Mouse (Mus musculus) neural tube, embryonic 12.5 days (tissue): ENCODE measurements around the gene Gtf2i. TPM values are rescaled to one million over a fixed set of nuclear protein-coding genes. Genes with fewer than 3 reads are reported as not detected.
A peak's percentile ranks its signal among the peaks of the same experiment; 100 is the strongest.

Experiments
- ATAC-seq: fragments of 200-750 bp; cut with Nextera tagmentation; 2 replicates; pipeline ENCODE4 v1.8.0; 2017; ENCODE audit warnings: low read depth, mild to moderate bottlenecking, moderate TSS enrichment, moderate library complexity; ENCODE audit not compliant: low FRiP score
- H3K27ac ChIP-seq: fragments of 300-500 bp; sonication (generic); 2 replicates; pipeline ENCODE4 v1.5.1; 2016
- H3K27me3 ChIP-seq: fragments of 300-500 bp; sonication (generic); replicated peaks from 2 replicates; pipeline ENCODE4 v1.6.1; 2016; ENCODE audit warnings: mild to moderate bottlenecking
- H3K36me3 ChIP-seq: fragments of 300-500 bp; sonication (generic); 2 replicates; pipeline ENCODE4 v1.6.1; 2016; ENCODE audit warnings: mild to moderate bottlenecking
- H3K4me1 ChIP-seq: fragments of 300-500 bp; sonication (generic); 2 replicates; pipeline ENCODE4 v1.6.1; 2016
- H3K4me2 ChIP-seq: fragments of 300-500 bp; sonication (generic); replicated peaks from 2 replicates; pipeline ENCODE4 v1.6.1; 2016; ENCODE audit warnings: mild to moderate bottlenecking
- H3K4me3 ChIP-seq: fragments of 300-500 bp; sonication (generic); 2 replicates; pipeline ENCODE4 v1.5.1; 2016
- H3K9ac ChIP-seq: fragments of 300-500 bp; sonication (generic); 2 replicates; pipeline ENCODE4 v1.6.1; 2016; ENCODE audit warnings: mild to moderate bottlenecking
- H3K9me3 ChIP-seq: fragments of 300-500 bp; sonication (generic); 2 replicates; pipeline ENCODE4 v1.6.1; 2016; ENCODE audit warnings: mild to moderate bottlenecking
- WGBS: fragments of 180-500 bp; shearing (Covaris S2); methylation state at CpG from one replicate; pipeline ENCODE4 v1.1.7; 2016; 5-methylcytosine and 5-hydroxymethylcytosine counted together
- microRNA-seq: library from miRNA; unstranded; fragments of <30 nt; microRNA quantifications from one replicate; pipeline ENCODE4, GENCODE M21; 2017
- polyA plus RNA-seq: library from polyadenylated mRNA; unstranded; fragments of >200 nt; fragmentation: Nextera tagmentation; extraction: Ambion mirVana; gene quantifications from 2 replicates; pipeline ENCODE4 v1.2.1, GENCODE M21; 2016

Gene Gtf2i
- polyA plus RNA-seq, 1 experiment from 2014 or later: 214 TPM

DNA sequence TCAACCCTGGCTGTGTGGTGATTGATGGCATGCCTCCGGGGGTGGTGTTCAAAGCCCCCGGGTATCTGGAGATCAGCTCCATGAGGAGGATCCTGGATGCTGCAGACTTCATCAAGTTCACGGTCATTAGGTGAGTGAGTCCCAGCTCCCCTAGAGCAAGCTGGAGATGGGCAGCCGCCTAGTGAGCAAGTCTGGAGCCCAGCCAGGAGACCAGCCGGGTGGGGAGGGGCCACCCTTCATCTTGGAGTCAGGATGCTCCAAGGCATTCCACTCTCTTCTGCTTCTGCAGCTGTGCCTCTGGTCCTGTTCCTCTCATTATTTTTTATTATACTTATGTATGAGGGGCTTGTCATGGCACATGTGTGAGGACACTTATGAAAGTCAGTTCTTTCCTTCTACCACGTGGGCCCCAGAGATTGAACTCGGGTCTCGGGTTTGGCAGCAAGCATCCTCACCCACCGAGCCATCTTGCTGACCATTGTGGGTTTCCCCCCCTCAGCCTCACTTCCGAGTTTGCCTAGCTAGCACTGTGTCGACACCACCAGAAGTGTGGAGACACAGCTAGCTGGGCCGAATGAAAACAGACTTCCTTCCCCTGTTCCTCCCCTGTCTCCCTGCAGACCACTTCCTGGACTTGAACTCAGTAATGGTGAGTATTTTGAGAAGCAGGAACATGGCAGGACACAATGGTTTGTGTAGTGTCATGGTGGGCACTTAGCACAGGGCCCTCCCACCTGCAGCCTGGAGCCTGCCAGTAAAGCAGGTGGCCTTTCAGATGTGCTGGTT, 100.3 kb downstream of the Gtf2i start:
- Histone ChIP-seq H3K9ac (no peak overlapping the region), H3K4me1 (peaks cover 7% of the 10 kb centered on the region; the same call in 1 of the 2 replicates), H3K36me3 (peaks cover 23% of the 10 kb centered on the region), H3K4me3 (no peak overlapping the region), H3K9me3 (no peaks in the 10 kb centered on the region), H3K27ac (no peak overlapping the region), H3K27me3 (no peaks in the 10 kb centered on the region), H3K4me2 (no peak overlapping the region)
- 79% methylated on average over 12 of the region's 12 CpGs for WGBS
- no peak for ATAC-seq

GRCm38 (mm10) chr5:134209931-134210554, 104.5 kb downstream of the Gtf2i start:
- H3K9me3 ChIP-seq: no peaks in the 10 kb centered on the region
- no peak for ATAC-seq
- no peaks in the 10 kb centered on the region for H3K4me1 ChIP-seq
- 0 out of 2 replicates have a peak overlapping the region, but pooled peaks have one; percentile 19 for H3K9ac ChIP-seq
- H3K4me2 ChIP-seq: no peak overlapping the region
- peaks cover 13% of the 10 kb centered on the region; the same call in 1 of the 2 replicates for H3K36me3 ChIP-seq
- H3K27ac ChIP-seq: no peak overlapping the region
- WGBS: 77% methylated on average over 11 of the region's 11 CpGs
- no peaks in the 10 kb centered on the region for H3K27me3 ChIP-seq
- H3K4me3 ChIP-seq: no peak overlapping the region

- no peak for ATAC-seq
- Histone ChIP-seq H3K27ac (no peak overlapping the region), H3K4me2 (no peak overlapping the region), H3K4me3 (no peak overlapping the region), H3K9ac (no peak overlapping the region), H3K9me3 (no peaks in the 10 kb centered on the region), H3K36me3 (peaks cover 30% of the 10 kb centered on the region), H3K4me1 (no peaks in the 10 kb centered on the region), H3K27me3 (no peaks in the 10 kb centered on the region)
- 85% methylated on average over 10 of the region's 10 CpGs for WGBS
These were observed 107.8 kb downstream of the Gtf2i start for GRCm38 (mm10) chr5:134206721-134207120.

DNA sequence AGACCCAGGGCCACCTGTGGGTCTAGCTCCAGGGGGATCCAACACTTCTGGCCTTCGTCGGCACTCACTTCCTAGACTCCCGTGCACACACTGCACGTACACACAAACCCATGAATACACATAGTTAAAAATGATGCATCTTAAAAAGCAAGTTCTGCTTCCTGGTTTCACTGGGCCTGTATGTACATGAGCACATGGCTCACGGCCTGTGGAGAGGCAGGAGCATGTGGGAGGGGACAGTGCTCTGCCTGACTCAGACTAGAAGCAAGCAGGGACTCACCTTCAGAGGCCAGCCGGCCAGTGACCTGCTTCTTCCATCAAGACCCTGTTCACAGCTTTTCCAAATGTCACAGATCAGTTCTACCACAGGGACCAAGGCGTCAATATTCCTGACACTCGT, 120.9 kb downstream of the Gtf2i start:
- Histone ChIP-seq H3K9me3 (no peaks in the 10 kb centered on the region), H3K27ac (no peak overlapping the region), H3K4me1 (no peaks in the 10 kb centered on the region), H3K4me2 (no peak overlapping the region), H3K36me3 (peaks cover 31% of the 10 kb centered on the region), H3K27me3 (no peaks in the 10 kb centered on the region), H3K9ac (no peak overlapping the region), H3K4me3 (no peak overlapping the region)
- WGBS: 93% methylated on average over 8 of the region's 8 CpGs
- no peak for ATAC-seq

DNA sequence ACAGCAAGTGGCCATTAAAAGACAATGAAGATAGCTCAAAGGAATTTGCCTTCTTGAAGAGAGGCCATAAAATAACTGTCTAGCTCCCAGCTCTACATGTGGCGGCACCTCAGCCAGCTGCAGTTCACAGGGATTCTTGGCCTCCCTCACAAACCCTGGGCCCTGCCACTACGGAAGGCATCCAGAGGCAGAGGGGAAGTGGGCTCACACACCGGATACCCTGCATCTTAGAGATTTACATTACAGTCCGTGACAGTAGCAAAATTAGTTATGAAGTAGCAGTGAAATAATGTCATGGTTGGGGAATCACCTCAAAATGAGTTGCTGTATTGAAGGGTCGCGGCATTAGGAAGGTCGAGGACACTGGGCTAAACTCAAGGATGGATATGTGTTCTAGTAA, 126.0 kb downstream of the Gtf2i start:
- no peak overlapping the region for H3K27ac ChIP-seq
- peaks cover 3% of the 10 kb centered on the region for H3K4me1 ChIP-seq
- no peak for ATAC-seq
- H3K36me3 ChIP-seq: no peaks in the 10 kb centered on the region
- H3K9ac ChIP-seq: no peak overlapping the region
- 53% methylated on average over 7 of the region's 7 CpGs for WGBS
- no peak overlapping the region for H3K4me2 ChIP-seq
- no peaks in the 10 kb centered on the region for H3K27me3 ChIP-seq
- no peaks in the 10 kb centered on the region for H3K9me3 ChIP-seq
- no peak overlapping the region for H3K4me3 ChIP-seq

Small RNA genes lying within 50 kb of the gene (microRNA-seq; reads per million reads assigned to microRNA genes)
- not detected for gene Mir3965

Other genes with a start within 250 kb of the Gtf2i start
- gene Castor2, start 215.0 kb downstream of the Gtf2i start, polyA plus RNA-seq: 18.1 and 20.4 TPM in 2 replicates
- gene Rcc1l, start 138.0 kb downstream of the Gtf2i start, polyA plus RNA-seq: 22.3 and 22.9 TPM in 2 replicates
- gene Gtf2ird2, start 130.7 kb downstream of the Gtf2i start, polyA plus RNA-seq: 12.4 and 13.7 TPM in 2 replicates
- 3.0 and 3.5 TPM in 2 replicates for gene Ncf1, start 85.1 kb downstream of the Gtf2i start, polyA plus RNA-seq
- gene Gtf2ird1, start 142.0 kb upstream of the Gtf2i start, polyA plus RNA-seq: 79.8 and 84.6 TPM in 2 replicates
- gene Clip2, start 237.7 kb upstream of the Gtf2i start, polyA plus RNA-seq: 11.2 and 12.0 TPM in 2 replicates
- 0.15 and 0.22 TPM in 2 replicates for gene Syna, start 245.4 kb upstream of the Gtf2i start, polyA plus RNA-seq